Mouse (Mus musculus) heart, adult 2 months (tissue): ENCODE data around the gene Plpp3. TPM values are rescaled to one million over a fixed set of nuclear protein-coding genes. Genes with fewer than 3 reads are reported as not detected.
A peak's percentile ranks its signal among the peaks of the same experiment; 100 is the strongest.

ENCODE experiments used
- DNase-seq, 2 experiments: peaks; one replicate each; pipeline ENCODE4 v3.0.0; 2021
- H3K27ac ChIP-seq: fragments of 200-600 bp; 2 replicates; pipeline ENCODE4 v1.8.1; 2022
- H3K27me3 ChIP-seq: fragments of 200-500 bp; 2 replicates; pipeline ENCODE4 v1.6.1; 2012; ENCODE audit warnings: mild to moderate bottlenecking, low read length, inconsistent platforms, mixed read lengths; ENCODE audit not compliant: control insufficient read depth, insufficient read depth
- H3K36me3 ChIP-seq: fragments of 200-500 bp; 2 replicates; pipeline ENCODE4 v1.6.1; 2012; ENCODE audit warnings: low read length, inconsistent platforms; ENCODE audit not compliant: control insufficient read depth, insufficient read depth
- H3K4me1 ChIP-seq: fragments of 200-500 bp; 2 replicates; pipeline ENCODE4 v1.6.1; 2011; ENCODE audit warnings: low read length; ENCODE audit not compliant: control insufficient read depth, insufficient read depth
- H3K4me3 ChIP-seq: fragments of 200-600 bp; 2 replicates; pipeline ENCODE4 v1.8.1; 2022
- H3K79me2 ChIP-seq: fragments of 200-500 bp; replicated peaks from 2 replicates; pipeline ENCODE4 v1.6.1; 2012; ENCODE audit warnings: mild to moderate bottlenecking, inconsistent platforms, low read length, moderate library complexity, mixed read lengths; ENCODE audit not compliant: control insufficient read depth, insufficient read depth
- H3K9ac ChIP-seq: fragments of 200-500 bp; 2 replicates; pipeline ENCODE4 v1.6.1; 2012; ENCODE audit warnings: low read depth, mild to moderate bottlenecking, control low read depth, inconsistent platforms, low read length, mixed read lengths
- CTCF ChIP-seq: fragments of 200-600 bp; IDR thresholded peaks from 2 replicates; pipeline ENCODE4 v1.8.1; 2022; ENCODE audit warnings: antibody characterized with exemption, mild to moderate bottlenecking, moderate library complexity
- EP300 ChIP-seq: fragments of 200-500 bp; IDR thresholded peaks from 2 replicates; pipeline ENCODE4 v1.6.1; 2011; ENCODE audit warnings: low read depth, low read length, control low read depth; ENCODE audit not compliant: insufficient read depth
- POLR2A ChIP-seq: fragments of 200-500 bp; IDR thresholded peaks from 2 replicates; pipeline ENCODE4 v1.6.1; 2011; ENCODE audit warnings: mild to moderate bottlenecking, low read depth, low read length, control low read depth; ENCODE audit not compliant: insufficient read depth
- WGBS: fragments of 180-500 bp; shearing (Covaris S2); methylation state at CpG from one replicate; pipeline ENCODE4 v1.1.7; 2018; 5-methylcytosine and 5-hydroxymethylcytosine counted together
- intact Hi-C: fragments of 180-260 bp; cut with DNase I; formaldehyde crosslinking; loops from one replicate; pipeline ENCODE4 v1.15.1; 2025
- polyA plus RNA-seq: library from polyadenylated mRNA; depleted of rRNA; stranded (reverse); fragments of >200 nt; gene quantifications from 2 replicates; pipeline ENCODE4 v1.2.3, GENCODE M21; 2012
- total RNA-seq, 2 experiments: library from RNA; stranded (reverse); gene quantifications; 2 replicates each; pipeline ENCODE4 v1.2.3; 2021

Gene Plpp3
- total and polyA plus RNA-seq, 3 experiments, result 64.8 to 76.9 (median 74.0) TPM

DNA sequence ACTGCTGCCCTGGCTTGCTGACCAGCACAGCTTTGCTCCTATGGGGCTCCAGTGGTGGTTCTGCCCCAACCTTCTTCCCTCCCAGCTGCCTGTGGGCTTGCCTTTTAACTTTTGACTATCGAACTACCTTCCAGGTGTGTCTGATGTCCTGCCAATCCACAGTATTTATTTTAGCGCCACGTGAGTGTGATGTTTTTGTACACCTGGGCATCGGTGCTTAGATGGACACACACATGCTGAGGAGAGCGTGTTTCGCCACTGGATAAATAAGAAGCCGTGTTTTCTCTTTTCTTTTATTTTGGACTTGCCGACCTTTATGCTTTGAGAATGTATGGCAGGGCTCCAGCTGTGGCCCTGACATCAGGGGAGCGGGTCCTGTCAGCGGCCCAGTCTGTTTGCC lies 29.5 kb downstream of the Plpp3 start:
- intact Hi-C loops, result no loop called here
- Histone ChIP-seq H3K4me3 (no peak overlapping the region), H3K27me3 (no peaks in the 10 kb centered on the region), H3K4me1 (peaks cover 34% of the 10 kb centered on the region), H3K79me2 (peaks cover 2% of the 10 kb centered on the region), H3K9ac (no peak overlapping the region), H3K27ac (no peak overlapping the region), H3K36me3 (peaks cover 64% of the 10 kb centered on the region)
- 88% methylated on average over 10 of the region's 10 CpGs for WGBS
- TF ChIP-seq CTCF (no peak), POLR2A (no peak), EP300 (no peak)
- DNase-seq, result no peak

DNA sequence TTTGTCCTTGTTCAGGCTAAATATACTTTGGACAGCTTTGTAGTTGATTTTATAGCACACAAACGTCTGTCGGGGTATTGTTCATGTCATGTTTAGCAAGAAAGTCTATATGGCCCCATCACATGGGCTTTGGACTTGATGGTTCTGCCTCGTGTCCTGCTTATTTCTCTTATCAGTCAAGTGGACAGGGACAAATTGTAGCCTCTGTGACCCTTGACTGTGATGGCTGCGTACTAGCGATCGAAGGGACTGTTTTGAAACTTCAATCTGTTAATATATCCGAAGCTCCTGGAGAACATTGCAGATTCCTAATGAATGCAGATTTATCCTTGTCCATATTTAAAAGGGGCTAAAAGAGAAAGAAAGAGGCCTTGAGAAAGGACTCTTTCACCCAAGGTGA lies 30.7 kb downstream of the Plpp3 start:
- Histone ChIP-seq H3K27me3 (no peaks in the 10 kb centered on the region), H3K9ac (no peak overlapping the region), H3K27ac (no peak overlapping the region), H3K36me3 (peaks cover 68% of the 10 kb centered on the region), H3K4me1 (peaks cover 37% of the 10 kb centered on the region), H3K79me2 (peaks cover 2% of the 10 kb centered on the region), H3K4me3 (no peak overlapping the region)
- 75% methylated on average over 7 of the region's 7 CpGs for WGBS
- TF ChIP-seq CTCF (no peak), EP300 (no peak), POLR2A (no peak)
- DNase-seq, result no peak
- intact Hi-C loops, result no loop called here

DNA sequence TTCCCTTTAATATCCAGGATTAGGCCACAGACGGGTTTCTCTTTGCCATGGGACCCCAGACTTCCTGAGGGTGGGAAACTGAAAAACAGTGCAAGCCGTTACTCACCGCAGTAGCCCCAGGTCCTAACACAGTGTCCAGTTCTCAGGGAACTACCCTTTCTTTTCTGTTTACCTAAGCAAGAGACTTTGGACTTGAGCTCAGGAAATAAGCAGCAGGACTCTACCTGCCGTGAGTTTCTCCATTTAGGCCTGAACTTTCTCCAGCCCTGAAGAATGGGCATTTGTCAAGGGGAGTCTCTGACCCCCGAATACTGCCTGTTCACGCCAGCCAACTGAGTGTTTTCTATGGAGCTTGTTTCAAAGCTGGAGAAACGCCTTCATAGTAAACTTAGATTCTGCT lies 31.7 kb downstream of the Plpp3 start:
- WGBS, result 68% methylated on average over 7 of the region's 7 CpGs

DNA sequence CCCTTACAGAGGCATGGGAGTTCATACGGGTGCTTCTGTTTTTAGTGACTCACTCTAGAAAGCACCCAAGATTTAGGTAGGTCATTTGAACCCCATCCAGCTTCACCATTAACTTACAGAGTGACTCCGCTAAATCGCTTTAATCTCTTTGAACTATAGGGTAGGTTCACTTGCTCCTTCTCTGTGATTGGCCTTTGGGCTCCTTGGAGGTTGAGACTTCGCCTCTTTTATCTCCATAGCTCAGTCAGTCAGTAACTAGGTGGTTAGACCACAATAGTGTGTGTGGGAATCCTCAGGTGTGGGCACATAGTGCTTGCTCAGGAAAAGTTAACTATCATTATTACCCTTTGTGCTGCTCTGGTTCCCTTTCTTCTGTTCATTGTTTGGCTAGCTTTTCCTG lies 33.7 kb downstream of the Plpp3 start:
- H3K27me3 ChIP-seq, result no peaks in the 10 kb centered on the region
- TF ChIP-seq CTCF (no peak), EP300 (no peak), POLR2A (no peak)
- WGBS, result 75% methylated on average over 4 of the region's 4 CpGs
- H3K27ac ChIP-seq, result no peak overlapping the region; the same call in 1 of the 2 replicates
- peaks cover 26% of the 10 kb centered on the region for H3K4me1 ChIP-seq
- no peak for DNase-seq
- intact Hi-C loops, result loop anchor here (2.0 kb wide), 1 partner anchor 22 kb away; no protein-coding TSS in a partner anchor
- H3K9ac ChIP-seq, result no peak overlapping the region
- H3K4me3 ChIP-seq, result no peak overlapping the region
- H3K36me3 ChIP-seq, result peaks cover 49% of the 10 kb centered on the region
- H3K79me2 ChIP-seq, result peaks cover 4% of the 10 kb centered on the region

More for the DNA sequence above, 31.7 kb downstream of the Plpp3 start:
- Histone ChIP-seq H3K36me3 (peaks cover 62% of the 10 kb centered on the region), H3K9ac (no peak overlapping the region), H3K4me3 (no peak overlapping the region), H3K79me2 (peaks cover 2% of the 10 kb centered on the region), H3K27me3 (no peaks in the 10 kb centered on the region), H3K27ac (no peak overlapping the region), H3K4me1 (peaks cover 37% of the 10 kb centered on the region)
- TF ChIP-seq EP300 (no peak), CTCF (no peak), POLR2A (no peak)
- intact Hi-C loops, result no loop called here
- DNase-seq, result no peak

DNA sequence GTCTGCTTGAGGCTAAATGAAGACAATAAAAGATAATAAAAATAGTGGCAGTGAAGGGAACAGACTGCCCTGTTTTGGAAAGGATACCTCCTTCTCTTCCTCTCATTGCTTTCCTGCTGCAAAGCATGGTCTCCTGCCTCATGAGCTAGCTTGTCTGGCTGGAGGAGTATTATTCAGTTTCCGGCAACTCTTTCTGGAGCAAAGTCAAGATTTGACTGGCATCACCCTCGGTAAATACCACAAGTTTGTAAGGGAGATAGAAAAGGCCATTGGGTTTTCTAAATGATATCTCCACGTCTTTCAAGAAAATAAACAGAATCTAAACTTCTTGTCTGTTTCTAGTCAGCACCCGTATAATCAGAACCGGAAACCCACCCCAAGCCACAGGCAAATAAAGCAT lies 34.4 kb downstream of the Plpp3 start:
- Histone ChIP-seq H3K4me3 (no peak overlapping the region), H3K9ac (no peak overlapping the region), H3K27ac (no peak overlapping the region), H3K4me1 (peaks cover 22% of the 10 kb centered on the region), H3K79me2 (peaks cover 4% of the 10 kb centered on the region), H3K27me3 (no peaks in the 10 kb centered on the region), H3K36me3 (peaks cover 48% of the 10 kb centered on the region)
- TF ChIP-seq EP300 (no peak), POLR2A (no peak), CTCF (no peak)
- intact Hi-C loops, result loop anchor here (2.0 kb wide), 1 partner anchor 23 kb away; no protein-coding TSS in a partner anchor
- DNase-seq, result no peak
- WGBS, result 24% methylated on average over 5 of the region's 5 CpGs

DNA sequence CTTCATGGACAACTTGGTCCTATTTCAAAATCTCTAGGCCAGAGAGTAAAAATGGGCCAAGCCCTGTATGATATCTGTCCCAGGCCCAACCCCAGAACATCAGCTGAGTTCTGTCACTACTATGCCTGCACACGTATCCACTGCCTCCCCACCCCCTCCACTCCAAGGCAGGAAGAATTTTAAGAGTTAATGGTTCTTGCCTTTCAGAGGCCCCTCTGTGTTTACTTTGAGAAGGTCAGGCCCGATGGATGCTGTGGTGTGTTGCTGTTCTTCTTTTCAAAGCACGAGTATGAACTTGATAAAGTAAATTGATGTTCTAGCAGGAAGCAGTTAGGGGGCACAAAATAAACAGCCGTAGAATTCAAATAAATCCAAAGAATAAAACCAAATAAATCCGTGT lies 35.5 kb downstream of the Plpp3 start:
- WGBS, result 36% methylated on average over 5 of the region's 5 CpGs
- intact Hi-C loops, result no loop called here
- no peak for TF ChIP-seq CTCF
- no peak for TF ChIP-seq POLR2A
- no peak for TF ChIP-seq EP300
- Histone ChIP-seq H3K27me3 (no peaks in the 10 kb centered on the region), H3K27ac (peak overlapping the region; percentile 12; the same call in 1 of the 2 replicates), H3K9ac (no peak overlapping the region), H3K36me3 (peaks cover 53% of the 10 kb centered on the region), H3K4me3 (no peak overlapping the region), H3K79me2 (peaks cover 4% of the 10 kb centered on the region), H3K4me1 (peaks cover 21% of the 10 kb centered on the region)
- DNase-seq, result no peak
